Mouse (Mus musculus) heart, embryonic 11.5 days (tissue): ENCODE measurements at regions not wholly inside any gene's neighbourhood (a gene's known extent, or its start where the extent isn't known, plus 50 kb on each side); places are given as distances from the start of the nearest gene placed in this dataset.

Experiments used
- ATAC-seq: fragments of 200-750 bp; cut with Nextera tagmentation; replicated peaks from 2 replicates; pipeline ENCODE4 v1.8.0; 2017; ENCODE audit warnings: moderate library complexity; ENCODE audit not compliant: insufficient number of reproducible peaks, low FRiP score, low TSS enrichment
- H3K27ac ChIP-seq: fragments of 300-500 bp; sonication (generic); 2 replicates; pipeline ENCODE4 v1.5.1; 2014; ENCODE audit warnings: mild to moderate bottlenecking, low read depth, low read length
- H3K27me3 ChIP-seq: fragments of 300-500 bp; sonication (generic); 2 replicates; pipeline ENCODE4 v1.6.1; 2014; ENCODE audit warnings: mild to moderate bottlenecking, low read length, mixed read lengths; ENCODE audit not compliant: control insufficient read depth, insufficient read depth
- H3K36me3 ChIP-seq: fragments of 300-500 bp; sonication (generic); 2 replicates; pipeline ENCODE4 v1.6.1; 2014; ENCODE audit warnings: mild to moderate bottlenecking, low read length, moderate library complexity, mixed read lengths; ENCODE audit not compliant: control insufficient read depth, insufficient read depth
- H3K4me1 ChIP-seq: fragments of 300-500 bp; sonication (generic); 2 replicates; pipeline ENCODE4 v1.6.1; 2014; ENCODE audit warnings: low read length; ENCODE audit not compliant: control insufficient read depth, insufficient read depth
- H3K4me2 ChIP-seq: fragments of 300-500 bp; sonication (generic); 2 replicates; pipeline ENCODE4 v1.6.1; 2014; ENCODE audit warnings: mild to moderate bottlenecking, moderate library complexity
- H3K4me3 ChIP-seq: fragments of 300-500 bp; sonication (generic); 2 replicates; pipeline ENCODE4 v1.5.1; 2014; ENCODE audit warnings: low read depth, low read length
- H3K9ac ChIP-seq: fragments of 300-500 bp; sonication (generic); 2 replicates; pipeline ENCODE4 v1.6.1; 2014; ENCODE audit warnings: mild to moderate bottlenecking, low read depth, low read length, moderate library complexity
- H3K9me3 ChIP-seq: fragments of 300-500 bp; sonication (generic); replicated peaks from 2 replicates; pipeline ENCODE4 v1.6.1; 2016; ENCODE audit warnings: low read length; ENCODE audit not compliant: control insufficient read depth
- WGBS: fragments of 180-500 bp; shearing (Covaris S2); extraction: QIAGEN DNeasy Blood & Tissue Kit; methylation state at CpG from one replicate; pipeline ENCODE4 v1.1.7; 2014; ENCODE audit not compliant: insufficient replicate concordance; 5-methylcytosine and 5-hydroxymethylcytosine counted together

DNA sequence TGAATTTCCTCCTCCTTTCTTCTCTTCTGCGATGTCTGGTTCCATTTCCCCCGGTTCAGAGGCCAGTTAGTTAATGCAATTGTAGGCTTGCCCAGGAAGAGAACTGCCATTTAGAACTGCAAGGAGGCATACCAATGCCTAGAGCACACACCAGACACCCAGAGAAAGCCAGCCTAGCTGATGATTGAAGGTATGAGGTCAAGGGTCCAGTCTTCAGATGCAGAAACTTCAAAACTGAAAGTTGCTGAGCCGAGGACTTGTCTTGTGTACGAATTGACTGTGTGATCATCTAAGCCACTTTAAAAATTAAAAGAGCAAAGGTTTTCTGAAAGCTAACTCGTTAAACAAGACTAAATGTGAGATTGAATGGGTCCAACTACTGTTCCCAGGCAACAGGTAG is 542.5 kb upstream of the Map3k7 start:
- Histone ChIP-seq H3K4me1 (peaks cover 11% of the 10 kb centered on the region), H3K4me2 (no peak overlapping the region), H3K36me3 (no peaks in the 10 kb centered on the region), H3K27ac (no peak overlapping the region), H3K9me3 (no peaks in the 10 kb centered on the region), H3K9ac (no peak overlapping the region), H3K27me3 (no peaks in the 10 kb centered on the region), H3K4me3 (no peak overlapping the region)
- 68% methylated on average over 5 of the region's 5 CpGs for WGBS
- no peak for ATAC-seq

DNA sequence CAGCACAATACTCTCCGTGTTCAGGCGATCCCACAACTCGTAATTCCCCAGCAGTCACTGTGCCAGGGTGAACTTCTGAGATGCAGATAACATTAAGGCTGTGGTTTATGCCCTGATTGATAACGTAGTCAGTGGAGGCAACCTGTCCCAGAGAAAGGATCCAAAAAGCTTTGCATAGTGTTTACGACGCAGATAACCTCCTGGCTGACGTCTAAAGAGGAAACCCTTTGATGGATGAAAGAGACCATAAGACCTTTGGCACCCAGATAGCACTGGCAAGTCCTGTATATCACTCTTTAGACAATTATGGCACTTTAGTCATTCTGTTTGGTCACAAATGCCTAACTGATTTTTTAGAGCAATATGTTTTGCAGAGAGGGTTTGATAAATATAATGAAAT is 538.8 kb upstream of the Map3k7 start:
- 16% methylated on average over 7 of the region's 7 CpGs for WGBS
- no peak overlapping the region for H3K4me2 ChIP-seq
- no peak overlapping the region for H3K4me3 ChIP-seq
- no peak overlapping the region for H3K9ac ChIP-seq
- no peaks in the 10 kb centered on the region for H3K36me3 ChIP-seq
- ATAC-seq = no peak
- peaks cover 14% of the 10 kb centered on the region for H3K4me1 ChIP-seq
- no peaks in the 10 kb centered on the region for H3K27me3 ChIP-seq
- H3K27ac ChIP-seq = peak overlapping the region; percentile 58; the same call in 1 of the 2 replicates
- no peaks in the 10 kb centered on the region for H3K9me3 ChIP-seq

DNA sequence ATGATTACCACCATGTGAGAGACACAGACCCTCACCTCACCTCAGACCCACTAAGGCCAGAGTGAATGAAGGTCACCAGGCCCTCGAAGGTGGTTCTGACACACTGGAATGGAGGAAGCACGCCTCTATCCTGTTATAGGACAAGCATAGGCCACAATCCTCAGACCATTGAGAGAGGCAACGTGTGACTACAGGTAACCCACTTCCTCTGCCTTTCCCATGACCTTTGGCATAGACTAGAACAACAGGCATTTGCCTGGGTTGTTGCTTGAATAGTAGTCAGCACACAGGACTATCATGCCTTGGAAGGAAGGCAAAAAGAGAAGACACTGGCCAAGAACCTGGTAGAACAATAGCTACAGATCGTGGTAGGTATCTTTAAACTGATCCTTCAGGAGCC is 538.2 kb upstream of the Map3k7 start:
- peak overlapping the region; percentile 79 for H3K27ac ChIP-seq
- H3K9me3 ChIP-seq = no peaks in the 10 kb centered on the region
- no peaks in the 10 kb centered on the region for H3K27me3 ChIP-seq
- H3K4me3 ChIP-seq = no peak overlapping the region
- no peaks in the 10 kb centered on the region for H3K36me3 ChIP-seq
- 58% methylated on average over 4 of the region's 4 CpGs for WGBS
- H3K9ac ChIP-seq = no peak overlapping the region
- peaks cover 12% of the 10 kb centered on the region for H3K4me1 ChIP-seq
- ATAC-seq = no peak
- no peak overlapping the region for H3K4me2 ChIP-seq

DNA sequence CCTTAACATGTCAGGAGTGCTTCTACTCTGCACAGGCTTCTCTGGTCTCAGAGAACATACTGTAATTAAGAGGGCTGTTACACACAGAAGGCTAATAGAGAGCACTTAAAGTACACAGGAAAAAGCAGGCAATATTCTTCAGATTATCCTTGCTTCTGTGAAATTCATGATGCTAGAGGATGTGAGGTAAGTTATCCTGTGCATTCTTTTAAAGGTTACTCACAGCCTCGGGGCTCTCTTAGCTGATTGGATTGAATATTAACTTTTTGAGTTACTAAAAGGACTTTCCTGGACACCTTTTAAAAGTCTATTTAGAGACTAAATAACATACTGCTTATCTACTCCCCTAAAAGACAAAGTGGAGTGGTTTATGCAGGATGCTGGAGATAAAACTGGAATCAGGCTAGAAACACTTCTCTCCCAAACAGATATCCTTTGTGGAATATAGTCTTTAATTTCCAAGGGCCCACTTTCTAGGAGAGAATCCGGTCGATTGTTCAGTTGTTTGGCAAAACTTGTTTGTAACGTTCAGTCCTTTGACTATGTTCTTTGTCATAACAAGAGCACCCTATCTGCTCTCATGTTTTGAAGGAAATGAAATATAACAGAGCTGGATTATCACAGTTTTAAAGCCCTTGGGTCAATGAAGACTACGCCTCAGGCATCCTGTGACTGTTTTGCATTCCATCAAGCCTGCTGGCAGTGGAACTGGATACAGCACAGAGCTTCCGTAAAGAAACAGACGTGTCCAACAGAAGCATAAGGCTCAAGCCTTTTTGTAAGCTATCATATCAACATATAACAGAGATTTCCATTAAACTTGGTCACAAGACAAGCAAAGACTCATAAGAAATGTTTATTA is 537.5 kb upstream of the Map3k7 start:
- no peaks in the 10 kb centered on the region for H3K27me3 ChIP-seq
- H3K36me3 ChIP-seq = no peaks in the 10 kb centered on the region
- ATAC-seq = peak; percentile 68
- H3K9ac ChIP-seq = no peak overlapping the region
- H3K4me3 ChIP-seq = no peak overlapping the region
- H3K4me2 ChIP-seq = no peak overlapping the region
- peaks cover 9% of the 10 kb centered on the region for H3K4me1 ChIP-seq
- 30% methylated on average over 7 of the region's 7 CpGs for WGBS
- peak overlapping the region; percentile 79 for H3K27ac ChIP-seq
- H3K9me3 ChIP-seq = no peaks in the 10 kb centered on the region

DNA sequence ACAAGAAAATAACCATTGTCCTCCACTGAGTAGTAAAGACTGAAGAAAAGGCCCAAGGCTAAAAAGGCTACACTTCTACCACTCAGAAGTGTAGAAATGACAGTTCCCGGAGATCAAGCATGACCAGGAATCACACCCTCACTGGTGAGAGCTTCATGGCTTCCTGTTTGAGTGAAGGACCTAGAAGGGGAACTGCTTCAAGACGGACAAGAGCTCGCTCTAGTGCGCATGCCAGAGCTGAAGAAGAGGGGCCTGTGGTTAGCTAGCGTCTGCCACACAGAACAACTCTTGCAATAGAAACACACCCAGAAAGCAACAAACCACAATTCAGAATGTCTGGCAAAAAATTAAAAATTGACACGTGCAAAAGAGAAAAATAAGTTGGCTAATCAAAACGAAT is 530.0 kb upstream of the Map3k7 start:
- no peaks in the 10 kb centered on the region for H3K4me1 ChIP-seq
- H3K27ac ChIP-seq = no peak overlapping the region
- H3K9me3 ChIP-seq = no peaks in the 10 kb centered on the region
- H3K36me3 ChIP-seq = no peaks in the 10 kb centered on the region
- H3K4me3 ChIP-seq = no peak overlapping the region
- ATAC-seq = no peak
- H3K27me3 ChIP-seq = no peaks in the 10 kb centered on the region
- 84% methylated on average over 7 of the region's 7 CpGs for WGBS
- no peak overlapping the region for H3K4me2 ChIP-seq
- H3K9ac ChIP-seq = no peak overlapping the region

DNA sequence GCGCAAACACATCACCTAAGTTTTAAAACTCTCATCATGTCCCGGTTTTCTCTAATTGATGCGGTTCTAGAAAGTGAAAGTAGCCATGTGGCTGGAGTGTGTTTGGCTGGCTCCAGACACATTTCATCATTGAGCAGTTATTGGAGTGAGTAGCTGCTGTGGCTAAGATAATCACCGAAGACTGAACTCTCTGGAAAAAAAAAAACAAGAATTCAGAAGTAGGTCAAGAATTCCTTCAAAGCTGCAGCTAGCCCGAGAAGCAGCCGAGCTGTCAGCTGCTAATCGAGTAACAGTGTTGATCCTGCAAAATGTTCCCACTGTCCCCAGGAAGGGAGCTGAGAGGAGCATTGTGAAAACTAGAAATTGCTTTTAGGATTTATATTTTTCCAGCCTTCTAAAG is 509.0 kb upstream of the Map3k7 start:
- 0 out of 2 replicates have a peak, but pooled peaks cover 8% of the 10 kb centered on the region for H3K4me1 ChIP-seq
- 0 out of 2 replicates have a peak overlapping the region, but pooled peaks have one; percentile 18 for H3K9ac ChIP-seq
- H3K9me3 ChIP-seq = no peaks in the 10 kb centered on the region
- peak overlapping the region; percentile 43 for H3K4me2 ChIP-seq
- H3K4me3 ChIP-seq = peak overlapping the region; percentile 6; the same call in 1 of the 2 replicates
- H3K27ac ChIP-seq = peak overlapping the region; percentile 35; the same call in 1 of the 2 replicates
- H3K27me3 ChIP-seq = no peaks in the 10 kb centered on the region
- ATAC-seq = no peak
- 34% methylated on average over 7 of the region's 7 CpGs for WGBS
- no peaks in the 10 kb centered on the region for H3K36me3 ChIP-seq

DNA sequence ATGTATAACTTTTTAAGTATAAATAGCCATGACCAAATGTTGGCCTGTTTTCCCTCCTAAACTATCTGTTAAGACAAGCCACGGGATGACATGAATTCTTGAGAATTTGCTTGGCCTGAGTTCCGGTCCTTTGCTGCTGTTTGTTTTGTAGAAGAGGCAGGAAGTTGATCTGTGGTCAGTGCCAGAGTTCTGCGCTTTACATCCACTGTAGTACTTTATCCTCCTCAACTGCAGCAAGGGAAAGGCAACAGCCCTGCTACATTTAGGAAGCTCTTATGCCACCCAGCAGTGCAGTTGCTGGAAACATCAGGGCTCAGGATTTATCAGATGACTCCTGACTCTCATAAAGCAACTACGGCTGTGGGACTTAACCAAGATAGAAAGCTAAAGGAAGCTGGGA is 508.4 kb upstream of the Map3k7 start:
- peak overlapping the region; percentile 25; the same call in 1 of the 2 replicates for H3K4me2 ChIP-seq
- H3K9ac ChIP-seq = 0 out of 2 replicates have a peak overlapping the region, but pooled peaks have one; percentile 6
- no peaks in the 10 kb centered on the region for H3K36me3 ChIP-seq
- no peak overlapping the region for H3K4me3 ChIP-seq
- ATAC-seq = no peak
- 0 out of 2 replicates have a peak, but pooled peaks cover 8% of the 10 kb centered on the region for H3K4me1 ChIP-seq
- H3K27me3 ChIP-seq = no peaks in the 10 kb centered on the region
- 33% methylated on average over 4 of the region's 4 CpGs for WGBS
- peak overlapping the region; percentile 87 for H3K27ac ChIP-seq
- no peaks in the 10 kb centered on the region for H3K9me3 ChIP-seq

DNA sequence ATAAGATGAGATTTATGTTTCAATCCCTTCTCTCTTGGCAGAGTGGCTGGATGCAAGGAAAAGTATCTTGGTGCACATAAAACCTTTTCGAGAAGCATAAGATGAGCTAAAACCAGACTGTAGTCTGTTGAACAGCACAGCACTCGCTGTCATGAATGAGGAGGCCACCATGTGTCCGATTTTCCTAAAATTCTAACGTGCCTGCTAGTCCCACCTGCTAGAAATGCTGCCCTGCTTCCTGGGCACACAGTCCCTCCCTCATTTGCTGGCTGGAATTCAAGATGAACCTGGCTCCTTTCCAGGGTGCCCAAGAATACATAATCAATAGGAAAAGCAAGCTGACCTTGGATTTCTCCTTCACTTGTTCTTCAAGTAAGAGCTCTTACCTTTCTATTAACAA is 501.4 kb upstream of the Map3k7 start:
- ATAC-seq = no peak
- no peaks in the 10 kb centered on the region for H3K27me3 ChIP-seq
- H3K27ac ChIP-seq = no peak overlapping the region
- no peak overlapping the region for H3K4me3 ChIP-seq
- 74% methylated on average over 4 of the region's 4 CpGs for WGBS
- no peaks in the 10 kb centered on the region for H3K9me3 ChIP-seq
- no peak overlapping the region for H3K9ac ChIP-seq
- H3K4me2 ChIP-seq = no peak overlapping the region
- no peaks in the 10 kb centered on the region for H3K4me1 ChIP-seq
- H3K36me3 ChIP-seq = no peaks in the 10 kb centered on the region
